Comparison of ENCODE assay signal across 8 mouse cellular contexts in genomic region chr1:131107575-131108308, GRCm38 (mm10). TPM values are rescaled to one million over a fixed set of nuclear protein-coding genes. Genes with fewer than 3 reads are reported as not detected.
DNase-seq lines count a peak whose midpoint lies in the region; ATAC-seq and TF ChIP-seq lines count a peak whose summit lies in the region.

No protein-coding gene starts in this region.

- H3K36me3 ChIP-seq in midbrain, embryonic 11.5 days (ENCODE audit: control insufficient read depth, insufficient read depth, low read length) = no peaks in the 10 kb centered on the region
- H3K36me3 ChIP-seq in midbrain, postnatal 0 days (ENCODE audit: insufficient read depth, low read length) = no peaks in the 10 kb centered on the region
- H3K36me3 ChIP-seq in kidney, adult 2 months (ENCODE audit: control insufficient read depth, insufficient read depth, low read length) = no peaks in the 10 kb centered on the region
- H3K36me3 ChIP-seq in liver, embryonic 14.5 days (replicated peaks; ENCODE audit: control insufficient read depth, insufficient read depth, low read depth) = no peaks in the 10 kb centered on the region

- H3K9me3 ChIP-seq in midbrain, embryonic 11.5 days (ENCODE audit: control insufficient read depth, low read length) = no peaks in the 10 kb centered on the region
- no peaks in the 10 kb centered on the region for H3K9me3 ChIP-seq in midbrain, postnatal 0 days (ENCODE audit: low read length)
- no peaks in the 10 kb centered on the region for H3K9me3 ChIP-seq in liver, embryonic 14.5 days (ENCODE audit: control insufficient read depth, low read length)

- TF ChIP-seq POLR2A in kidney, adult 2 months (IDR thresholded peaks at IDR 0.05; ENCODE audit: low read depth, low read length) = no peak

- ATAC-seq in midbrain, embryonic 11.5 days (ENCODE audit: low FRiP score) = 0 out of 2 replicates have a peak, but pooled peaks have one; percentile 19
- no peak for ATAC-seq in midbrain, postnatal 0 days (ENCODE audit: low FRiP score)
- ATAC-seq in liver, embryonic 14.5 days (ENCODE audit: insufficient read depth) = peak; percentile 40; the same call in 1 of the 2 replicates

- no peaks in the 10 kb centered on the region for H3K27me3 ChIP-seq in midbrain, embryonic 11.5 days (ENCODE audit: control insufficient read depth, insufficient read depth, low read length)
- no peaks in the 10 kb centered on the region for H3K27me3 ChIP-seq in midbrain, postnatal 0 days (ENCODE audit: insufficient read depth, low read length)
- H3K27me3 ChIP-seq in kidney, adult 2 months (replicated peaks; ENCODE audit: control insufficient read depth, insufficient read depth, low read length) = no peaks in the 10 kb centered on the region
- no peaks in the 10 kb centered on the region for H3K27me3 ChIP-seq in liver, embryonic 14.5 days (ENCODE audit: control insufficient read depth, insufficient read depth, low read length)

- 65% methylated on average over 10 of the region's 10 CpGs for WGBS in midbrain, embryonic 11.5 days
- 72% methylated on average over 10 of the region's 10 CpGs for WGBS in midbrain, postnatal 0 days
- 52% methylated on average over 10 of the region's 10 CpGs for WGBS in kidney, adult 2 months
- WGBS in liver, embryonic 14.5 days (ENCODE audit: insufficient replicate concordance) = 59% methylated on average over 10 of the region's 10 CpGs

- H3K27ac ChIP-seq in midbrain, embryonic 11.5 days (ENCODE audit: low read depth, low read length) = no peak overlapping the region
- no peak overlapping the region for H3K27ac ChIP-seq in midbrain, postnatal 0 days (ENCODE audit: low read depth, low read length)
- peak overlapping the region; percentile 54; the same call in 1 of the 2 replicates for H3K27ac ChIP-seq in kidney, adult 2 months (ENCODE audit: insufficient read depth, low read depth, low read length)
- H3K27ac ChIP-seq in liver, embryonic 14.5 days = no peak overlapping the region

- no peak for TF ChIP-seq EP300 in liver, embryonic 14.5 days (IDR thresholded peaks at IDR 0.05; ENCODE audit: low read depth)

- no peaks in the 10 kb centered on the region for H3K4me1 ChIP-seq in midbrain, embryonic 11.5 days (ENCODE audit: control insufficient read depth, insufficient read depth, low read length)
- H3K4me1 ChIP-seq in midbrain, postnatal 0 days (ENCODE audit: insufficient read depth, low read length) = no peaks in the 10 kb centered on the region
- H3K4me1 ChIP-seq in kidney, adult 2 months (ENCODE audit: control insufficient read depth, insufficient read depth, low read length) = peaks cover 1% of the 10 kb centered on the region
- peaks cover 0 to 24% of the 10 kb centered on the region in 2 experiments; a peak in 2 of 4 replicates for H3K4me1 ChIP-seq in liver, embryonic 14.5 days (replicated peaks; ENCODE audit: control insufficient read depth in 2 of 2, insufficient read depth in 2 of 2, low read length in 1 of 2)

- H3K9ac ChIP-seq in midbrain, embryonic 11.5 days (ENCODE audit: low read length) = no peak overlapping the region
- H3K9ac ChIP-seq in midbrain, postnatal 0 days (replicated peaks; ENCODE audit: low read length, poor library complexity, severe bottlenecking) = no peak overlapping the region
- H3K9ac ChIP-seq in liver, embryonic 14.5 days (replicated peaks) = no peak overlapping the region

- no peak overlapping the region for H3K4me2 ChIP-seq in midbrain, embryonic 11.5 days
- no peak overlapping the region for H3K4me2 ChIP-seq in midbrain, postnatal 0 days (ENCODE audit: low read depth, low read length, poor library complexity, severe bottlenecking)
- H3K4me2 ChIP-seq in liver, embryonic 14.5 days (ENCODE audit: low read depth) = no peak overlapping the region

- no peak for TF ChIP-seq CTCF in midbrain, postnatal 0 days (IDR thresholded peaks at IDR 0.05)
- no peak for TF ChIP-seq CTCF in kidney, adult 2 months (conservative IDR thresholded peaks at IDR 0.05; ENCODE audit: insufficient read depth, insufficient read length, low read depth, low read length)
- no peak for TF ChIP-seq CTCF in liver, embryonic 14.5 days (IDR thresholded peaks at IDR 0.05; ENCODE audit: low read depth)

- DNase-seq in midbrain, embryonic 11.5 days (ENCODE audit: low spot score, missing footprints) = no peak
- DNase-seq in midbrain, postnatal 0 days (ENCODE audit: low spot score) = no peak
- peak; percentile 74 for DNase-seq in kidney, adult 2 months
- DNase-seq in liver, embryonic 14.5 days (ENCODE audit: low read depth in 3 of 3, low spot score in 3 of 3) = no peak
- no peak for DNase-seq in left cerebral cortex, adult 8-10 months (ENCODE audit: low spot score in 2 of 2)
- no peak for DNase-seq in adrenal gland, postnatal 4 days (ENCODE audit: low spot score in 2 of 2)
- DNase-seq in spleen, postnatal 10 days (ENCODE audit: low spot score in 2 of 2) = no peak
- no peak for DNase-seq in adrenal gland, adult 2 months

- no peak overlapping the region for H3K4me3 ChIP-seq in midbrain, embryonic 11.5 days (ENCODE audit: low read depth, low read length)
- no peak overlapping the region for H3K4me3 ChIP-seq in midbrain, postnatal 0 days (ENCODE audit: low read depth, low read length)
- no peak overlapping the region for H3K4me3 ChIP-seq in kidney, adult 2 months (ENCODE audit: insufficient read depth, low read depth, low read length)
- H3K4me3 ChIP-seq in liver, embryonic 14.5 days (ENCODE audit: insufficient read depth in 1 of 2, low read depth in 2 of 2, low read length in 2 of 2) = no peak overlapping the region

RNA-seq across cellular contexts. Expression of gene Mapkapk2, which starts 10.1 kb away (rescaled TPM):
- polyA plus RNA-seq in midbrain, embryonic 11.5 days (2014; fragmentation: Nextera tagmentation; extraction: Ambion mirVana) = 49.8 and 56.0 TPM in 2 replicates
- total RNA-seq in midbrain, postnatal 0 days (2014; rRNA removed) = 44.2 and 48.1 TPM in 2 replicates
- 13.7 and 13.8 TPM in 2 replicates for polyA plus RNA-seq in midbrain, postnatal 0 days (2015; fragmentation: Nextera tagmentation; extraction: Ambion mirVana)
- 95.3 and 99.5 TPM in 2 replicates for polyA plus RNA-seq in kidney, adult 2 months (2012; rRNA removed)
- 10.3 and 12.9 TPM in 2 replicates for polyA plus RNA-seq in liver, embryonic 14.5 days (2012; rRNA removed)
- 12.8 and 13.6 TPM in 2 replicates for polyA plus RNA-seq in liver, embryonic 14.5 days (2014; fragmentation: Nextera tagmentation; extraction: Ambion mirVana)
- 10 to 100 TPM; 28.3 to 33.7 (median 31.7) TPM for total RNA-seq in left cerebral cortex, adult 8-10 months (2022)
- total RNA-seq in adrenal gland, postnatal 4 days (2021) = 100 to 1,000 TPM; 152 to 160 TPM
- total RNA-seq in adrenal gland, adult 2 months (2021) = 100 to 1,000 TPM; 161 to 176 TPM
- 130 and 132 TPM in 2 replicates for polyA plus RNA-seq in adrenal gland, adult 2 months (2012; rRNA removed)

RNA-seq across cellular contexts. Expression of gene Dyrk3, which starts 30.4 kb away (rescaled TPM):
- 17.2 and 23.4 TPM in 2 replicates for polyA plus RNA-seq in midbrain, embryonic 11.5 days (2014; fragmentation: Nextera tagmentation; extraction: Ambion mirVana)
- total RNA-seq in midbrain, postnatal 0 days (2014; rRNA removed) = 10.6 and 12.0 TPM in 2 replicates
- 13.0 and 13.4 TPM in 2 replicates for polyA plus RNA-seq in midbrain, postnatal 0 days (2015; fragmentation: Nextera tagmentation; extraction: Ambion mirVana)
- polyA plus RNA-seq in kidney, adult 2 months (2012; rRNA removed) = 0.94 and 1.4 TPM in 2 replicates
- polyA plus RNA-seq in liver, embryonic 14.5 days (2012; rRNA removed) = 8.5 and 10.6 TPM in 2 replicates
- 14.3 and 14.9 TPM in 2 replicates for polyA plus RNA-seq in liver, embryonic 14.5 days (2014; fragmentation: Nextera tagmentation; extraction: Ambion mirVana)
- 10 to 100 TPM in 2 of 4 experiments, 1 to 10 TPM in 2; 7.8 to 11.0 (median 9.7) TPM for total RNA-seq in left cerebral cortex, adult 8-10 months (2022)
- 1 to 10 TPM; 7.9 to 8.4 TPM for total RNA-seq in adrenal gland, postnatal 4 days (2021)
- 1 to 10 TPM; 5.6 to 7.3 TPM for total RNA-seq in adrenal gland, adult 2 months (2021)
- polyA plus RNA-seq in adrenal gland, adult 2 months (2012; rRNA removed) = 2.3 and 3.2 TPM in 2 replicates

RNA-seq across cellular contexts. Expression of gene Eif2d, which starts 45.2 kb away (rescaled TPM):
- polyA plus RNA-seq in midbrain, embryonic 11.5 days (2014; fragmentation: Nextera tagmentation; extraction: Ambion mirVana) = 55.7 and 56.7 TPM in 2 replicates
- total RNA-seq in midbrain, postnatal 0 days (2014; rRNA removed) = 29.2 and 32.3 TPM in 2 replicates
- polyA plus RNA-seq in midbrain, postnatal 0 days (2015; fragmentation: Nextera tagmentation; extraction: Ambion mirVana) = 43.2 and 43.4 TPM in 2 replicates
- 32.1 and 35.5 TPM in 2 replicates for polyA plus RNA-seq in kidney, adult 2 months (2012; rRNA removed)
- polyA plus RNA-seq in liver, embryonic 14.5 days (2012; rRNA removed) = 15.8 and 19.0 TPM in 2 replicates
- 29.2 and 30.1 TPM in 2 replicates for polyA plus RNA-seq in liver, embryonic 14.5 days (2014; fragmentation: Nextera tagmentation; extraction: Ambion mirVana)
- 10 to 100 TPM; 33.1 to 38.1 (median 34.4) TPM for total RNA-seq in left cerebral cortex, adult 8-10 months (2022)
- total RNA-seq in adrenal gland, postnatal 4 days (2021) = 10 to 100 TPM; 47.4 to 49.9 TPM
- 10 to 100 TPM; 40.0 to 41.8 TPM for total RNA-seq in adrenal gland, adult 2 months (2021)
- 27.5 and 29.7 TPM in 2 replicates for polyA plus RNA-seq in adrenal gland, adult 2 months (2012; rRNA removed)
